Mouse (Mus musculus): ENCODE measurements around the gene Mrpl1.

Mrpl1 gene

GRCm38 (mm10) chr5:96309566-96309965, 100.3 kb downstream of the Mrpl1 start:
- no peak for DNase-seq (ENCODE audit: low spot score in 2 of 2)

- no peak for DNase-seq (ENCODE audit: low spot score in 2 of 2)
Measured at GRCm38 (mm10) chr5:96311677-96312076, 102.4 kb downstream of the Mrpl1 start.
